Mouse (Mus musculus): ENCODE measurements around the gene Ppargc1a. TPM values are rescaled to one million over a fixed set of nuclear protein-coding genes. Genes with fewer than 3 reads are reported as not detected.
A peak's percentile ranks its signal among the peaks of the same experiment; 100 is the strongest.

Ppargc1a gene
- polyA plus RNA-seq, 1 experiment from 2014 or later: 3.2 TPM

GRCm38 (mm10) chr5:51432031-51432430 lies 135.5 kb downstream of the Ppargc1a start:
- no peak for TF ChIP-seq CTCF (IDR thresholded peaks at IDR 0.05; ENCODE audit: low read depth)
- Histone ChIP-seq H3K27me3 (ENCODE audit: insufficient read depth, low read length) (no peaks in the 10 kb centered on the region), H3K27ac (ENCODE audit: low read depth) (no peak overlapping the region), H3K36me3 (ENCODE audit: insufficient read depth) (no peaks in the 10 kb centered on the region), H3K4me2 (no peak overlapping the region), H3K4me1 (ENCODE audit: insufficient read depth) (no peaks in the 10 kb centered on the region), H3K9ac (no peak overlapping the region), H3K4me3 (ENCODE audit: low read depth, low read length) (no peak overlapping the region), H3K9me3 (ENCODE audit: low read depth, low read length) (no peaks in the 10 kb centered on the region)
- ATAC-seq (ENCODE audit: insufficient read depth): no peak; the same call in 1 of the 2 replicates
- peak; percentile 8 for DNase-seq
- WGBS: 42% methylated on average over 4 of the region's 4 CpGs

GRCm38 (mm10) chr5:51426406-51426805 lies 141.1 kb downstream of the Ppargc1a start:
- no peak for TF ChIP-seq CTCF (IDR thresholded peaks at IDR 0.05; ENCODE audit: low read depth)

GRCm38 (mm10) chr5:51416377-51416776 lies 151.1 kb downstream of the Ppargc1a start:
- H3K9ac ChIP-seq: no peak overlapping the region
- H3K27ac ChIP-seq (ENCODE audit: low read depth): no peak overlapping the region
- no peaks in the 10 kb centered on the region for H3K9me3 ChIP-seq (ENCODE audit: low read depth, low read length)
- DNase-seq (no peak), ATAC-seq (ENCODE audit: insufficient read depth) (no peak)
- no peaks in the 10 kb centered on the region for H3K27me3 ChIP-seq (ENCODE audit: insufficient read depth, low read length)
- no peaks in the 10 kb centered on the region for H3K4me1 ChIP-seq (ENCODE audit: insufficient read depth)
- no peak for TF ChIP-seq CTCF (IDR thresholded peaks at IDR 0.05; ENCODE audit: low read depth)
- 78% methylated on average over 7 of the region's 7 CpGs for WGBS
- H3K4me3 ChIP-seq (ENCODE audit: low read depth, low read length): no peak overlapping the region
- no peaks in the 10 kb centered on the region for H3K36me3 ChIP-seq (ENCODE audit: insufficient read depth)
- H3K4me2 ChIP-seq: no peak overlapping the region

More at GRCm38 (mm10) chr5:51426406-51426805, 141.1 kb downstream of the Ppargc1a start:
- Histone ChIP-seq H3K36me3 (ENCODE audit: insufficient read depth) (no peaks in the 10 kb centered on the region), H3K4me3 (ENCODE audit: low read depth, low read length) (no peak overlapping the region), H3K4me1 (ENCODE audit: insufficient read depth) (no peaks in the 10 kb centered on the region), H3K4me2 (no peak overlapping the region), H3K27me3 (ENCODE audit: insufficient read depth, low read length) (no peaks in the 10 kb centered on the region), H3K9me3 (ENCODE audit: low read depth, low read length) (no peaks in the 10 kb centered on the region), H3K27ac (ENCODE audit: low read depth) (no peak overlapping the region), H3K9ac (no peak overlapping the region)
- ATAC-seq (ENCODE audit: insufficient read depth) (no peak), DNase-seq (no peak)

- Histone ChIP-seq H3K27me3 (ENCODE audit: insufficient read depth, low read length) (no peaks in the 10 kb centered on the region), H3K9ac (no peak overlapping the region), H3K4me2 (no peak overlapping the region), H3K36me3 (ENCODE audit: insufficient read depth) (no peaks in the 10 kb centered on the region), H3K4me1 (ENCODE audit: insufficient read depth) (no peaks in the 10 kb centered on the region), H3K27ac (ENCODE audit: low read depth) (no peak overlapping the region), H3K9me3 (ENCODE audit: low read depth, low read length) (no peaks in the 10 kb centered on the region), H3K4me3 (ENCODE audit: low read depth, low read length) (no peak overlapping the region)
- whole genome bisulfite sequencing: 45% methylated on average over 2 of the region's 2 CpGs
- no peak for ATAC-seq (ENCODE audit: insufficient read depth)
- TF ChIP-seq CTCF (IDR thresholded peaks at IDR 0.05; ENCODE audit: low read depth): no peak
- no peak for DNase-seq
These were observed 152.1 kb downstream of the Ppargc1a start for GRCm38 (mm10) chr5:51415456-51415855.

- no peaks in the 10 kb centered on the region for H3K4me1 ChIP-seq (ENCODE audit: insufficient read depth)
- H3K4me2 ChIP-seq: no peak overlapping the region
- H3K9ac ChIP-seq: no peak overlapping the region
- no peak overlapping the region for H3K4me3 ChIP-seq (ENCODE audit: low read depth, low read length)
- ATAC-seq (ENCODE audit: insufficient read depth) (no peak), DNase-seq (no peak)
- H3K27me3 ChIP-seq (ENCODE audit: insufficient read depth, low read length): no peaks in the 10 kb centered on the region
- no peak for TF ChIP-seq CTCF (IDR thresholded peaks at IDR 0.05; ENCODE audit: low read depth)
- no peak overlapping the region for H3K27ac ChIP-seq (ENCODE audit: low read depth)
- 58% methylated on average over 12 of the region's 12 CpGs for WGBS
- H3K36me3 ChIP-seq (ENCODE audit: insufficient read depth): no peaks in the 10 kb centered on the region
- no peaks in the 10 kb centered on the region for H3K9me3 ChIP-seq (ENCODE audit: low read depth, low read length)
These were observed 155.0 kb downstream of the Ppargc1a start for GRCm38 (mm10) chr5:51412303-51413117.

GRCm38 (mm10) chr5:51410006-51410405 lies 157.5 kb downstream of the Ppargc1a start:
- Histone ChIP-seq H3K4me2 (no peak overlapping the region), H3K27ac (ENCODE audit: low read depth) (no peak overlapping the region), H3K4me1 (ENCODE audit: insufficient read depth) (no peaks in the 10 kb centered on the region), H3K9ac (no peak overlapping the region), H3K27me3 (ENCODE audit: insufficient read depth, low read length) (no peaks in the 10 kb centered on the region), H3K36me3 (ENCODE audit: insufficient read depth) (no peaks in the 10 kb centered on the region), H3K9me3 (ENCODE audit: low read depth, low read length) (no peaks in the 10 kb centered on the region), H3K4me3 (ENCODE audit: low read depth, low read length) (no peak overlapping the region)
- ATAC-seq (ENCODE audit: insufficient read depth): no peak
- 47% methylated on average over 1 of the region's 1 CpGs for WGBS
- TF ChIP-seq CTCF (IDR thresholded peaks at IDR 0.05; ENCODE audit: low read depth): no peak
- peak; percentile 61 for DNase-seq

GRCm38 (mm10) chr5:51406406-51406805 lies 161.1 kb downstream of the Ppargc1a start:
- Histone ChIP-seq H3K9me3 (ENCODE audit: low read depth, low read length) (no peaks in the 10 kb centered on the region), H3K4me3 (ENCODE audit: low read depth, low read length) (no peak overlapping the region), H3K4me2 (no peak overlapping the region), H3K4me1 (ENCODE audit: insufficient read depth) (no peaks in the 10 kb centered on the region), H3K9ac (no peak overlapping the region), H3K27ac (ENCODE audit: low read depth) (no peak overlapping the region), H3K36me3 (ENCODE audit: insufficient read depth) (no peaks in the 10 kb centered on the region), H3K27me3 (ENCODE audit: insufficient read depth, low read length) (no peaks in the 10 kb centered on the region)
- ATAC-seq (ENCODE audit: insufficient read depth) (no peak), DNase-seq (no peak)
- TF ChIP-seq CTCF (IDR thresholded peaks at IDR 0.05; ENCODE audit: low read depth): no peak
- WGBS: 62% methylated on average over 3 of the region's 3 CpGs
